10 mouse cellular contexts compared by ENCODE assay signal in genomic region chr11:109221209-109222007, GRCm38 (mm10).
A peak's percentile ranks its signal among the peaks of the same experiment; 100 is the strongest.
DNase-seq lines count a peak whose midpoint lies in the region; ATAC-seq lines count a peak whose summit lies in the region.
"Had no signal": no experiment of that assay in that cellular context is flagged by ENCODE, and none has a peak within 500 bp of the region (broad histone marks: within the 10 kb centered on the region; RNA-seq: fewer than 3 reads in every experiment).

No protein-coding gene starts in this region.

- H3K4me2 ChIP-seq in kidney, embryonic 16.5 days (replicated peaks; ENCODE audit: low read depth, low read length), result no peak overlapping the region
- no peak overlapping the region for H3K4me2 ChIP-seq in stomach, embryonic 16.5 days (ENCODE audit: low read depth, low read length)
- H3K4me2 ChIP-seq: embryonic facial prominence, embryonic 13.5 days; heart, embryonic 12.5 days had no signal

- DNase-seq in CD4-positive, CD25-positive, alpha-beta regulatory T cell, adult 2 months (ENCODE audit: low read depth, low spot score), result peak; percentile 7
- no peak for DNase-seq in kidney, adult 8-10 months
- DNase-seq in right cerebral cortex, adult 18-20 months, result peak; percentile 16
- no peak for DNase-seq in right cerebral cortex, postnatal 25 days
- DNase-seq in cerebellum, postnatal 14 days, result no peak

- H3K36me3 ChIP-seq in kidney, embryonic 16.5 days (ENCODE audit: insufficient read depth, low read length), result no peaks in the 10 kb centered on the region
- no peaks in the 10 kb centered on the region for H3K36me3 ChIP-seq in stomach, embryonic 16.5 days (ENCODE audit: control insufficient read depth, insufficient read depth, low read length)
- H3K36me3 ChIP-seq: embryonic facial prominence, embryonic 13.5 days; heart, embryonic 12.5 days had no signal

- no peaks in the 10 kb centered on the region for H3K4me1 ChIP-seq in kidney, embryonic 16.5 days (ENCODE audit: insufficient read depth, low read length)
- H3K4me1 ChIP-seq in stomach, embryonic 16.5 days (ENCODE audit: control insufficient read depth, insufficient read depth, low read length), result no peaks in the 10 kb centered on the region
- H3K4me1 ChIP-seq: heart, embryonic 12.5 days had no signal

- no peaks in the 10 kb centered on the region for H3K27me3 ChIP-seq in kidney, embryonic 16.5 days (ENCODE audit: insufficient read depth, low read length)
- no peaks in the 10 kb centered on the region for H3K27me3 ChIP-seq in stomach, embryonic 16.5 days (ENCODE audit: control insufficient read depth, insufficient read depth, low read length)
- H3K27me3 ChIP-seq: embryonic facial prominence, embryonic 13.5 days had no signal

- no peak overlapping the region for H3K4me3 ChIP-seq in kidney, embryonic 16.5 days (ENCODE audit: low read length)
- H3K4me3 ChIP-seq in stomach, embryonic 16.5 days (replicated peaks; ENCODE audit: low read length), result no peak overlapping the region
- H3K4me3 ChIP-seq: embryonic facial prominence, embryonic 13.5 days; heart, embryonic 12.5 days had no signal

- no peak overlapping the region for H3K27ac ChIP-seq in kidney, embryonic 16.5 days (ENCODE audit: low read length)
- H3K27ac ChIP-seq in stomach, embryonic 16.5 days (ENCODE audit: low read length), result no peak overlapping the region
- H3K27ac ChIP-seq: embryonic facial prominence, embryonic 13.5 days had no signal

- 30% methylated on average over 4 of the region's 4 CpGs for WGBS in kidney, embryonic 16.5 days
- 35% methylated on average over 4 of the region's 4 CpGs for WGBS in stomach, embryonic 16.5 days

- H3K9ac ChIP-seq in kidney, embryonic 16.5 days (replicated peaks; ENCODE audit: low read length), result no peak overlapping the region
- no peak overlapping the region for H3K9ac ChIP-seq in stomach, embryonic 16.5 days (ENCODE audit: low read length)
- H3K9ac ChIP-seq: embryonic facial prominence, embryonic 13.5 days; heart, embryonic 12.5 days had no signal

- no peaks in the 10 kb centered on the region for H3K9me3 ChIP-seq in kidney, embryonic 16.5 days (ENCODE audit: low read length)
- no peaks in the 10 kb centered on the region for H3K9me3 ChIP-seq in stomach, embryonic 16.5 days (replicated peaks; ENCODE audit: control insufficient read depth, low read length)
- H3K9me3 ChIP-seq: embryonic facial prominence, embryonic 13.5 days; heart, embryonic 12.5 days had no signal

- no peak for ATAC-seq in CD4-positive, CD25-positive, alpha-beta regulatory T cell, adult 4 months
- ATAC-seq in kidney, embryonic 16.5 days (ENCODE audit: low FRiP score, low TSS enrichment), result peak; percentile 54; the same call in 1 of the 2 replicates
- peak; percentile 53; the same call in 1 of the 2 replicates for ATAC-seq in stomach, embryonic 16.5 days (ENCODE audit: insufficient read depth, low FRiP score)

Comparison
In these comparisons a context has a peak if more than half of its experiments do, and no peak if none do; other contexts are left out.
1. DNase-seq: peak in CD4-positive, CD25-positive, alpha-beta regulatory T cell, adult 2 months (single experiment) and right cerebral cortex, adult 18-20 months (single experiment); none in kidney, adult 8-10 months (0 of 2), right cerebral cortex, postnatal 25 days (single experiment) and cerebellum, postnatal 14 days (0 of 2).